Mouse (Mus musculus): ENCODE measurements around the gene Ephb4.

Ephb4 gene

DNA sequence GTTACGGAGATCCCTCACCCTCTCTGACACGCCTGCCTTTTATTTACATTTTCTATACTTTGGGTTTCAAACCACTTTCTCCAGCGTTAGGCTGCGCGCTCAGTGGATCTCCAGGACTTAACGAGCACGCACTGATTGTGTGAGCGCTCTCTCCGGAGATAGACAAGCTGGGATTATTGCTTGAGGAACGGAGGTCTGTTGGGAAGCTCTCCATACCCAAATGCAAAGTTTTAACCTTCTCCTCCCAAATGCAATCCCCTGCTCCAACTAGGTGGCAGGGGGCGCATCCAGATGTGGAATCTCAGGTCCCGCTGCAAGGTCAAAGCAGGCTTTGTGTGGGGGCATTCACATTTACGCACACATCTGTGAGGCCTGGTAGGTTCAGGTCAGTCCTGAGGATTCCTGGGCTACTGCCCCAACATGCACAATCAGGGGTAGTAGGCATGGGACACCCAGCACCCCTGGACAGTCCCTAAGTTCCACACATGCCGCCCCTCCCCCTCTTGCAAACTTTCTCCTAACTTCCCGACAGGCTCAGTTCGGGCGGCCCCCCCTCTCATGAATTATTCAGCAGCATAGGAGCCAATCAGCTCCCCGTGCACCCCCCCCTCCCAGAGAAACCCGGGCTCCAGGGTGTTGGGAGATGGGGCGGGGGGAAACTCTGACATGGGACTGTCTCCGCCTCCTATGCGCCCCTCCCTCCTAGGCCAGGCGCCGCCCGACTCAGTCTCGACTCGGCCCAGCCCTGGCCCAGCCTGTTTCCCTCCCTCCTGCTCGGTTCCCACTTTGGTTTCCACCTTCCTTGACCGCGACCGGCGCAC, at the start of gene Ephb4:
Gene Ephb4 (plus strand): TSS at position 726 of the 821 bp plus-strand sequence.
- peak; percentile 97 to 98 for DNase-seq

DNA sequence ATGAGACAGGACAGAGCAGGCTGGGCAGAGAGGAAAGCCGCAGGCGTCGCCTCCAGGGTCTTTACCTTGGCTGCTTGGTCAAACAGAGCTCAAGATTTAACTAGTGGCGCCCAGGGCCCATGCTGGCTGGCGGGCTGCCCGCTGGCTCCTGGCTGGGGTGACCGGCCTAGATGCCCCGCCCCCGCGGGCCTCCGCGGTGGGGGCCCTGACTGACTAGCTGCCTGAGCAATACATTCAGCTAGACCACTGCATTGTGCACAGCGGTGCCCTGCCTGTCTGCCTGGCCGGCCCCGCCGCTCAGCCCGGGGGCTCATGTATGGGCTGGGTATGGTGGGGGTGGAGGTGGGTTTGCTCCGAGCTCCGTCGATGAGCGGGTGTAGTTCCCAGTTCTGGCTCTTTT, 48.7 kb upstream of the Ephb4 start:
- DNase-seq = peak in 1 of 2 experiments; percentile 47

DNA sequence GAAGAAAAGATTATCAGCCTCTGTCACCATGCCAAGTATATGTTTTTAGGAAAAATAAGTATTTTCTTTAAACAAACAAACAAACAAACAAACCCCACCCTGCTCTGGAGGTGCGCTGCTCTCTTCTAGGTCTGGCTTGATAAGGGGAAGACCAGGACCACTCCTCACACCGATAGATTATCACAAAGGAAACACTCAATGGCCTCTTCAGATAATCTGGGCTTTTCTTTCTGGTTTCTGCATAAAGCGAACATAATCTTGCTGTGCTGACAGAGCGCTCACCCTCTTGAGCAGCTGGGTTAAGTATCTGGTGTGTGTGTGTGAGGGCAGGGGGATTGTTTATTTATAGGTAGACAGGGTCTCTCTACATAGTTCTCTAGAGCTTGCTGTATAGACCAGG, 46.3 kb upstream of the Ephb4 start:
- DNase-seq = no peak

DNA sequence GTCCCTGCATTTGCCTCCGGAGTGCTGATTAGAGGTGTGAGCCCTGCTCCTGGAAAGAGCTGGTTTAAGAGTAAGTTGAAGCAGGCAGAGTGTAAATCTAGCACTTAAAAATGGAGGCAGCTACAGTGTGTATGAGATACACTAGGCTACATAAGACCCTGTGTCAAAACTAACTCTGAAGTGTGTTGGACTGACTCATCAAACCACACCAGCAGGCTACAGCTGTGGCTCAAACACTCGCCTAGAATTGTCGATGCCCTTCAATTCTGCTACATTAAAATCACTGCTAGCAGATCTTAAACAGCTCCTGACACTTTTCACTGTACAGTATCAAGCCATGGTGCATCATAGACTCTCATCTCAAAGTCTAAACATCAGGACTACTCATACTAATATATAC, 45.7 kb upstream of the Ephb4 start:
- no peak for DNase-seq

DNA sequence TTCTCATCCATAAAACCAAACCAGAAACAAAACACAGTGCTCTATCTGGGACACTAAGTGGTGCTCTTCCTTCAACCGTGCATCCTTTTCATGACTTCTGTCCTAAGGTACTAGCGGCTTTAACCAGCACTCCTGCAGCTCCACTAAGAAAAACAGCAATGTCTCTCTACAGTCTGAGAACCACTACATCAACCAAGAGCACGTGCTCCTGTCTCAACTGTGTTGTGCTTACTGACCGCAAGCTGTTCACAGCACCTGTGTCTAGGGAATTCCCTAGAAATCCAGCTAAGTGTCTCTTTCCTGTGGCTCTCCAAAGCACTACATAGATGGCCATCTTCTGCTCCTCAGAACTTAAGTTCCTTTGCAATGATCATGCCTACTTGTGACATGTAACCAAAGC, 45.1 kb upstream of the Ephb4 start:
- no peak for DNase-seq

DNA sequence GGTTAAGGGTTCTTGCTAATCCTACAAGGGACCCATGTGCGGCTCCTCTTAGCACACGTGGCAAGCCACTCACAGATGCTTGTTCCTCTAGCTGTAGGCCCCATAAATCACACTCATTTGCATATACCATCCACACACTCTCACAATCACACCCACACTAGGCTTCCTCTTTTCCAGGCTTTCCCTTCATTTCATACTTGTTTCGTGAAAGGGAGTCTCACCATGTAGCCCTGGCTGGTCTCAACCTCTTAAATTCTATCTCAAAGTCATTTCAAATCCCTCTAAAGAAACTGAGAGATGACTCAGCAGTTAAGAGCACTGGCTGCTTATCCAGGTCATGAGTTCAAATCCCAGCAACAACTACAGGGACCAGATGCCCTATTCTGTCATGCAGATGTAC, 44.1 kb upstream of the Ephb4 start:
- DNase-seq = no peak

DNA sequence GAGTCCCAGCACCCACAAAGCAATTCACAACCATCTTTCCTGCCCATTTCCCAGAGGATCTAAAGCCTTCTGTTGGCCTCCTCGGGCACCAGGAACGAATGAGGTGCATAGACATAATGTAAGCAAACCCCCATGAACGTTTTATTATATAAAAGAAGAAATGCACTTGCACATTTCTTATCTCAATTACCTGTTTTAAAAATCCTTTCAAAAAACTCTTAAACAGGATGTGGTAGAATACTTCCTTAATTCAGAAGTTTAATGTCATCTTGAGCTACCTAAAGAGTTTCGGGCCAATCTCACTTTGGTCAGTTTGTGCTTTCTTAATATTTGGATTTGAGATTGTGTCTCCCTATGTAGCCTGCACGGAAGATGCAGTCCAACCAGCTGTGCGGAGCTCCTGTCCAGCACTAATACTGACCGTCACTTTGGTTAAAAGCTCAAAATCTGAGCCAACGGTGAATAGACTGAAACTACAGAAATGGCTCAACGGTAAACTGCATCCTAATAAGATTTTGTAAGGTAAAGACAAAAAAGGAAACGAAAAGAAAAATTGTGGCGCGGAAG, 43.4 kb upstream of the Ephb4 start:
- no peak for DNase-seq

DNA sequence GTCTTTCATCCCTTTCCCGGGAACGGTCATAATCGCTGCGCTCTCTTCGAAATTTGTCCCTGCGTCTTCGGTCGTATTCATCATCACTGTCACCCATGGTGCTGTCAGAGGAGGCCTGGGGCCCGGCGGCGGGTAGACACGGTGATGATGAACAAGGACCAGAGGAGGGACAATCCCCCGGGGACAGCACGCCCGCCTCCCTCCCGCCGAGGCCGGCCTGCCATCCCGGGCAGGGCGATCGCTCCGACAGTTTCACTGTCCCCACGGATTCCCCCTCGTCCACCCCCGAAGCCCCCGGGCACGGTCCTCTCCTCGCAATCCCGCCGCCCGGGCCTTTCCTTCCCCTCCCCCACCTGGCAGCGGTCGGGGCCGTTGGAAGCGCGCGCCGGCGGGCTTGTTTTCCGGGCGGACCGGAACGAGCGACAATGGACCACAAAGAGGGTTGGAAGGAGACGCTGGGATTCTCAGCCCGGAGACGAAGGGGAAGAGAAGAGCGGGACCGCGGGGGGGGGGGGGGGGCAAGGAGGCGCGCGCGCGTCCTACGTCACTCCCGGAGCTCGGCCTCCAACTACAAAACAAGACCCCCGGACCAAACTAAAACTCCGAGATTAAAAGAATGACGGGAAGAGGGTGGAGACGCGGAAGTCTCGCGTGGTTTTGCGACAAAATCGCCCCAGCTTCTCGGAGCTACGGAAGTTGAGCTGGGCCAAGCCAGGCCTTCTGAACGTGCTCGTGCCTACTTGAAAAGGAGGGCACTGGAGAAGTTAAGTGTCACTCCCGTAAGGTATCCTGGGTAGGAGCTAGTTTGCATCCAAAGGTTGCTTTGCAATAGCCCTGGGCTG, 42.6 kb upstream of the Ephb4 start, which contains the start of gene Srrt:
Gene Srrt (minus strand): TSS at position 604 of the 842 bp plus-strand sequence.
- peak; percentile 90 to 93 for DNase-seq

DNA sequence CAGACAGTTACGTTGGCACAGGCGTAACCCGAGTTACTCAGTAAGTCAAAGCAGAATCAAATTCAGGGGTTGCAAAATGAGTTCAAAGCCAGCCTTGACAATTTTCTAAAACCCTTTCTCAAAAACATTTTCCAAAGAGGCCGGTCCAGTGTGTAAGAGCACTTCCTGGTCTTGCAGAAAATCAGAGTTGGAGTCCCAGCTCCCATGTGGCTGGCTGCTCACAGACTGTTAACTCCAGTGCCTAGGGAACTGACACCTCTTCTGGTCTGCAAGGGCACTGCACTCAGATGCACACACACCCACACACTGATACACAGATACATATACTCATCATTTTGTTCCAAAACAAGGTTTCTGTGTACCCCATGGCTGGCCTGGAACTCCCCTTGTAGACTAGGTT, 41.6 kb upstream of the Ephb4 start:
- DNase-seq = no peak

DNA sequence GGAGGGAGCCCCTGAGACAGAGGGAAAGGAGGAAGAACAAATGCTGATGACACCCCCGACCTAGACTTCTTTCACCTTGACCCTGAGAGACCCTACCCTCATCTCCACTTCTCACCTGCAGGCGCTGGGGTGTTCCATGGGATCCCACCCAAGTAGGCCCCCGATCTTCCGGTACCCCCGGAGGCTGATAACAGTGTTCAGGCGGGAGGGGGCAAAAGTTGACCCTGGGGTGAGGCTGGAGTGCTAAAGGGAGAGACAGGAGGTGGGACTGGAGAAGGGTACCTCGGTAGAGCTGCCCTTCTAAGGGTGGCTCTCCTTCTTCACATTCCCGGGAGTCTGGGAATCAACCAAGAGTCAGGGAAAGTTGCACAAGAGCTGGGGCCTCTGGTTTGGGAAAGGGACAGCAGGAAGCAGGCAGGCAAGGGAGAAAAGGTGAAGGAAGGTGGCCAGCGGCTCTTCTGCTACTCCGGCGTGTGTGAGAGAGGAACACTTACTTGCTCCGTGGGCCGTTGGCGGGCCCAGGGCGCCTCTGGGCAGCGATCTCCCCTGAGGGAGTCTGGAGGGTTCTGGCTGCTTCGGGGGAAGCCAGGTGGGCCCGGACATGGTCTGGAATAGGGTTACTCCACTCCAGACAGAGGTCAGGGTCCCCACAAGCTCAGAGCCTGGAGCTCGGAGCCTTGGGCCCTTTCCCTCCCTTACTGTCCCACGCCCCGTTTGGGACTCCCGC, 36.3 kb upstream of the Ephb4 start:
- DNase-seq = no peak

DNA sequence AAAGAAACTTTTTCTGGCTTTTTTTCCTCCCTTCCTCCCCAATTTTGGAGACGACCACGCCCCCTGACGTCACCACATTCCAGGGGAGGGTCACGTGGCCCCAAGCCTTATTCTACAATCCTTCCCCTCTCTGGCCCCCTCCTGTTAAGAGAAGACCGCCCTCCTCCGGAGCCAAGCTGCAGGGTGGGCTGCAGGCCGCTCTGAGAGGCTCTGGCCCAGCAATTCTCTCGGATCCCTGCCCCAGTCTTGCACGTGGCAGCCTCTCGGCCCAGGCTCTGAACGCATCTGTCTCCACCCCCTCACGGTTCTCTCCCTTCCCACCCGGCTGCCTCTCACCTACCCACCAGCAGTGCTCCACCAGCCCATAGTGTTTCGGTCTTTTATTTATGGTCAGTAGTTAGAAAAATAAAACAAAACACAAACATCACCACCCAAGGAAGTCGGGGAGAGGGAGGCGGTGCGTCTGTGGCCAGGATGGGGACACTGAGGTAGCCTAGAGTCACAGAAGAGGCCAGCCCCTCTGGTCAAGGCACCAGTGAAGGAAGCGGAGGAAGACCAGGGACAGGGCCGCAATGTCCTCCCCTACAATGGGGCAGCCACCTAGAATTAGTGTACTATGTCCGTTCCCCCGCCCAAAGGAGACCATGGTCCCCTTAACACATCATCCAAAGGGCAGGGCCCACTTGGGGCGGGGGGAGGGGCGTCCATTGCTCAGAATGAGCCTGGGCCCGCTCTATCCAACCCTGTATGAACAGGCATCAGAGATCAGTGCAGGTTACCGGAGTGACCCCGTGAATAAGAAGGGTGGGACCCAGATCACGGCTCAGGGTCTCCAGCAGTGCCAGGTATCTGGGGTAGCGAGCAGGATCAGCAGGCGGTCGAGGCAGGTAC, 35.5 kb upstream of the Ephb4 start, which contains the start of gene Trip6:
Gene Trip6 (minus strand): TSS at position 212 of the 891 bp plus-strand sequence.
- DNase-seq = peak; percentile 85 to 91

DNA sequence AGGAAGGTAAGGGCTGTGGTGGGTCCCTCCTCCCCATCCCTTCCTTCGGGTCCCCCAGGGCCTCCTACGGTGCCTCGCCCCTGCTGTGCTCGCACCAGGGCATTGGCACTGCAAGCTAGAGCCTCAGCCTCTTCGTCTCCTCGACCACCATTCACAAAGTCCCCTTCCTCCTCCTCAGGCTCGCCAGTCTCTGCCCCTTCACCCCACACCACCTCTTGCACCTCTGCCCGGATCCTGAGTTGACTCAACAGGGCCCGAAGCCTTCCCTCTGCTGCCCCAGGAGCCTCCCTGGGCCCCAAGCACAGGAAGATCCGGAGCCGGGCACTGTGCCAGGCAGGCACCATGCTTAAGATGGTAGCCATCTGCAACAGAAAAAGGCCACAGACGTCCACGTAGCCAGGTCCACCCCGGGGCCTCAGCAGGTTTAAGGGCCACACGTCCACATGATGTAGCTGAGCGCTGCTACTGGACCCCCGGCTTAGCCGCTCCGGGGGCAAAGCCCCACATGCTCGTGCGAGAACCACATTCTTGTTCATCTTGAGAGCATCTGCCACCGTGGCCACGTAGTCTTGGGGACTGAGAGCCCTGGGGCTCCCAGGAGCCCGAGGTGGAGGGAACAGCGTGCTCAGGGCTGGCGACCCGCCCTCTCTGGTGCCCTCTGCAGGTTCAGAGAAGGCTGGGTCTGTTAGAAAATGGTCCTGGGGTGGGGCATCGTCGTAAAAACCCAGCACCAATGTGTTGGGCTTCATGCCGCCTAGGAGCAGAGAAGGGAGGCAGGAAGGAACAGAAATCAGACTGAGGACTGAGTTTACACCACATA, 34.6 kb upstream of the Ephb4 start:
- DNase-seq = peak in 1 of 2 experiments; percentile 32

DNA sequence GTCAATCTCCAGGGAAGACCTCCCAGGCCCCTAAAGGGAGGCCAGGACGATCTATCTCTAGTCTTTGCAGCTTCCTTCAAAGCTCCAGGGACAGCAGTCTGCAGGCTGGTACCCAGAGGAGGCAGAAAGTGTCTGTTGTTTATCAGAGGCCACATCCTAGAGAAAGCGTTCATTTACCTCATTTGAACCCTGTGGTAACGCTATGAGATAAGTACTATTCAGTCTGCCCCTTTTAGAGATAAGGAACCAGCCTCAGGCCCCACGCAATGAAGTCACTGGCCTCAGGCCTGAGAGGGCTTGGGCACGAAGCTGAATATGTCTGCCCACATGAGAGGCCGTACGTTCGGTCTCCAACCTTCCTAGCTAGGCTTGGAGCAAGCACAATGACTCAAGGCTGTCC, 32.5 kb upstream of the Ephb4 start:
- DNase-seq = no peak

DNA sequence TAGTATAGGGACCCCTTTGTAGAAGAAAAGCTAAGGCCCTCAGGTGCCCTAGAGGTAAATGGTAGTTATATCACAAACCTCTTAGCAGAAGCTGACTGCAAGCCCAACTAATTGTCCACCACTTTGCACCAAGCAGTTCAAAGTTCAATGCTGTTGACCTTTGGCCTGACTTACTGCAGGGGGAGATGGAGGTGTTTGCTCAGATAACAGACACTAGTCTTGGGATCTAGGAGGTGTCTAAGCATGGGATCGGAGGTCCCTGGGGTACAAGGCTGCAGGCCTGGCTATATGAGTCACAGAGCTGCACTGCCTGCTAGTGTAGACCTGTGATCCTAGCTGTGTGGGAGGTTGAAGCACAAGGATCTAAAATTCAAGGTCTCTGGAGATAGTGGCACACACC, 31.3 kb upstream of the Ephb4 start:
- DNase-seq = peak; percentile 67 to 74

DNA sequence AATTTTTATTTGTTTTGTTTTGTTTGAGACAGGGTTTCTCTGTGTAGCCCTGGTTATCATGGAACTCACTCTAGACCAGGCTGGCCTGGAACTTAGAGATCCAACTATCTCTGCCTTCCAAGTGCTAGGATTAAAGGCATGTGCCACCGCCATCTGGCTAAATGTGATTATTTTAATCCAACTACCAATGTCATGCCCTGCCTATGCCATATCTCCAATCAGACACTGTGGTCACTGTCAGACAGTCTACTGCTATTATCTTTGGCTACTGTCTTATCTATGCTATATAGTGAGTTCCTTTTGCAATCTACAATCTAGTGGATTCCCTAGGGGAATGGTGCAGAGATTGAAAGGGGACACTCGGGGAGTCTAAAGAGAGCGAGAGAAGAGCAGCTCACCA, 28.9 kb upstream of the Ephb4 start:
- DNase-seq = no peak

DNA sequence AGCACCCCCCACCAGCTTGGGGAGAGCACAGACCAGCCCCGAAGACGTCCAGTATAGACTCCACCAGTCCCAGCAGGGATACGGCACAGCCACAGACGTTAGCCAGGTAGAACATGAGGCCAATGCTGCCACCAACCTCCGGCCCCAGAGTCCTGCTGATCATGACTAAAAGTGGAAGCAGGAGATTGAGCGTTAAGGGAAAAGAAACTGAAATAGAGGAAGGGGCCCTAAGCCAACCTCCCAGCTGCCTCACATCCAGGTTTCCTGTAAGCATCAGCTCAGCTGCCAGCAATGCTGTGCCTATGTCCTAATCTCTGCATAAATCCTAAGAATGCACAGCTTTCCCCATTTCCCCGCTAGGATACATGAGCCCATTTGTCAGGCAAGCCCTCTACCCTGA, 19.0 kb upstream of the Ephb4 start:
- DNase-seq = no peak

DNA sequence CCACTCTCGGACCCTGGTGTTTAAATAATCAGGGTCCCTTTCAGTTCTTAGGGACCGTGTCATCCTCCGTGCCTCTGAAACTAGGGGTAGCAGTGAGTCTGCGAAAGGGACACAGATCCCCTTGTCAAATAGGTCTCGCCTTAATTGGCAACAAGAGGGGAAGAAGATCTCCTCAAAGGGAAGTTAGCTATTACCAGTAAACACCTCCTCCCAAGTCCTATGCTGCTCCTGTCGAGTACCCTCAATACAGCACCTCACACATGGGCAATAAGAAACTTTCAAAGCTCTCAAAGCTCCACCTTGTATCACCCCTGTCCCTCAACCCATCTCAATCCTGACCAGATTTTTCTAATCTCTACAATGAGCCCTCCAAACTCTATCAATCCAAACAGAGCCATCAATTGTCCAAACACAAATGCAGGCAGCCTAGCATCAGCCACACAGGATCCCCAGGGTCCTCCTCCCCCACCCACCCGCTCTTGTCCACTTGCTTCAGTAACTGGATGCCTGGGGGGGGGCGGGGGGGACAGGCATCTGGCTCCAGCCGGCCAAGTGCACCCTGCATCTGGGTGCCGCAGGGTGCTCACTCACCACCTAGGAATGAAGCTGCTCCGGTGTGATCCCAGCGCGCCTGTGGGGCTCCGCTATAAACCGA, 16.9 kb upstream of the Ephb4 start:
- no peak for DNase-seq

DNA sequence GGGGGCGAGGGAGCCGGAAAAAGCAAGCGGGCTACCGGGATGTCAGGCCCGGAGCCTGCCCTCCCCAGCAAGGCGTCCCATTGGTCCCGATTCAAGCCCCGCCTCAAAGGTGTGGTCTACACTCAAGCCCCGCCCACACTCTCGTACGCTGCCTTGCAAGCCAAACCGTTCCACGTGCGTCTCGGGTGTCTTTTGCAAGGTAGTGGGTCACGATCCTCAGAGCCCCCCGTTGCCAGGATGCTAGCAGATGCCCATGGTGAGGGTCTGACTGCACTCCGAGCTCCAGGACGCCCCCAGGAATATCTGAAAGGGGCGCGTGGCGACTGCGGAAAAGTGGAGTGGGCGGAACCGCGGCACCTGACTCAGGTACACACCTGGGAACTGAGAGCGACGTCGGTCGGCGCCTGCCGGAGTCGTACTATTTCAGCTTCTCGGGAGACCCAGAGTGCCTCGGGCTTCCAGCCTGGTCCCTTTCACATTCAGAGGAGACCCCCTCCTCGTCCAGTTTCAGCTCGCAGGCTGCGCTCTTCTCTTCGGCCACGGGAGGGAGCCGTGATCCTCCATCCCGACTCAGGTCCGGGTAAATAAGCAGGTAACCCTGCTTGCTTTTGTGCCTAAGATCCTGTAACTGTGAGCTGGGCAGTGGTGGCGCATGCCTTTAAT, 16.3 kb upstream of the Ephb4 start, which contains the start of gene Slc12a9:
Gene Slc12a9 (minus strand): TSS at position 86 of the 663 bp plus-strand sequence.
- DNase-seq = peak; percentile 94 to 98

DNA sequence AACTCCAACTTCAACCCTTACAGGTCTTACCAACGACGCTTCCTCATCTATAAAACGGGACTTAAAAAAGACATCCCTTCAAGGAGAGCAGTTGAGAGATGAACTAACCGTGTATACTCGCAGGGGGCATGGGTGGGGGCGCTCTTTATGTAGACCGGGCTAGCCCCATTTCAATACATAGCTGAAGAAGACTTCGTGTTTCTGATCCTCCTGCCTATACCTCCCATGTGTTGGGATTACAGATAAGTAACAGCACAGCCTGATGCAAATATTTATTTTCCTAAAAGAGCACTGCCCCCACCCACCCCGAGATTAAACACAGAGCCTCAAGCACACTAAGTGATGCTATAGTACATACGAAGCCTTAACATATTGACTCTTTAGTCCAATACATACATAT, 15.6 kb upstream of the Ephb4 start:
- no peak for DNase-seq

DNA sequence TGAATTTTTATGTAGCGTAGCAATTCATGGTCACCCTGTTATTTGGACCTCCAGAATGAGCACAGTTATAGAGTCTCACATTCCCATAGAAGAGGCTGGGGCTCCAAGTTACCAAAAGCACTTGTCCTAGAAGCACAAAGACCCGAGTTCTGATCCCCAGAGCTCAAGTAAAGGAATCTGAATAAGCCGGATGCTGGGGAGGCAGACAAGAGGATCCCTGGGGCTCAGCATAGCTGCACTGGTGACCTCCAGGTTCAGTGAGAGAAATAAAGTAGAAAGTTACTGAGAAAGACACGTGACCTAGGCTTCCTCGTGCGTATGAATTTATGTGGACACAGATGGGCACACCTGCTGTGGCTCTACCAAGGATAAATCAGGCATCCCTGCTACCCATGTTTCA, 14.8 kb upstream of the Ephb4 start:
- DNase-seq = no peak
